Comparison of ENCODE assay signal across 16 mouse cellular contexts in the genomic region with DNA sequence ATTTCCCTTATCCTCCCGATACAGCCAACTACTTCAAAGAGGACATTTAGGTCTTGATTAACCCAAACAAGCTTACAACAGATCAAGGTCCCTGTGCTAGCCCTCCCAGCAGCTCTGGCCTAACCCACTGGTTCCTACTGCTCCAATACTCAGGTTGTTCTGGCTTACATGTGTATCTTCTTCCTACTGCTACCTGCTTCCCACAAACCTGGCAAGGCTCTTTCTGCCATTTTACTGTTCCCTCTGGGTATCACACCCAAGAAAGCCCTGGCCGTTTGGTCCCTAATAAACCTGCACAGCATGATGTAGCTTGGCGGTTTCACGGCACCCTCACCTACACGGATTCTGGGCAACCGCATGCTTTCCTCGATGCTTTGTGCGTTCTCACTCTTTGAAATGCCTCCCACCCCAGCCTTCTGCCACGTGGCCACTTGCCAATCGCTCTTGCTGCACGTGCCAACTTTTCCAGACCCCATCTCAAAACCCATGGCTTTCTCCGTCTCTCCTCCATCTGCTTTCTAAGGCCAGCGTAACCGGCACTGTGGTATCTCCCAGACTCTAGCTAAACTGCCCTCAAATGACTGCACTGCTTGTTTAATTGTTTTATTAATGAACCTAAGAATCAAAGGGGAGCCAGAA.
DNase-seq lines count a peak whose midpoint lies in the region; ATAC-seq lines count a peak whose summit lies in the region.
"Had no signal": no experiment of that assay in that cellular context is flagged by ENCODE, and none has a peak within 500 bp of the region (broad histone marks: within the 10 kb centered on the region; RNA-seq: fewer than 3 reads in every experiment).

No protein-coding gene starts in this region.

- no peaks in the 10 kb centered on the region for H3K36me3 ChIP-seq in forebrain, embryonic 12.5 days (replicated peaks)
- no peaks in the 10 kb centered on the region for H3K36me3 ChIP-seq in forebrain, embryonic 11.5 days (ENCODE audit: control insufficient read depth, insufficient read depth, low read length)
- no peaks in the 10 kb centered on the region for H3K36me3 ChIP-seq in limb, embryonic 13.5 days
- H3K36me3 ChIP-seq in limb, embryonic 10.5 days = no peaks in the 10 kb centered on the region
- H3K36me3 ChIP-seq in forebrain, embryonic 15.5 days = no peaks in the 10 kb centered on the region
- H3K36me3 ChIP-seq: heart, embryonic 12.5 days; liver, embryonic 12.5 days; midbrain, embryonic 12.5 days; stomach, embryonic 15.5 days had no signal

- no peaks in the 10 kb centered on the region for H3K4me1 ChIP-seq in forebrain, embryonic 12.5 days
- no peaks in the 10 kb centered on the region for H3K4me1 ChIP-seq in forebrain, embryonic 11.5 days (replicated peaks; ENCODE audit: control insufficient read depth, insufficient read depth, low read length)
- H3K4me1 ChIP-seq in limb, embryonic 13.5 days = 0 out of 2 replicates have a peak, but pooled peaks cover 3% of the 10 kb centered on the region
- no peaks in the 10 kb centered on the region for H3K4me1 ChIP-seq in limb, embryonic 10.5 days
- peaks cover 13% of the 10 kb centered on the region for H3K4me1 ChIP-seq in forebrain, embryonic 15.5 days
- H3K4me1 ChIP-seq: heart, embryonic 12.5 days; liver, embryonic 12.5 days; midbrain, embryonic 12.5 days; stomach, embryonic 15.5 days had no signal

- no peak overlapping the region for H3K27ac ChIP-seq in forebrain, embryonic 12.5 days
- no peak overlapping the region for H3K27ac ChIP-seq in forebrain, embryonic 11.5 days (ENCODE audit: low read depth, low read length)
- no peak overlapping the region for H3K27ac ChIP-seq in limb, embryonic 13.5 days
- H3K27ac ChIP-seq in limb, embryonic 10.5 days = no peak overlapping the region
- peak overlapping the region; percentile 65 for H3K27ac ChIP-seq in forebrain, embryonic 15.5 days (replicated peaks)
- H3K27ac ChIP-seq: left cerebral cortex, adult 2 months; liver, embryonic 12.5 days; midbrain, embryonic 12.5 days; stomach, embryonic 15.5 days had no signal

- H3K4me3 ChIP-seq in forebrain, embryonic 12.5 days (replicated peaks) = no peak overlapping the region
- no peak overlapping the region for H3K4me3 ChIP-seq in forebrain, embryonic 11.5 days (ENCODE audit: low read depth, low read length)
- H3K4me3 ChIP-seq in limb, embryonic 13.5 days = no peak overlapping the region
- no peak overlapping the region for H3K4me3 ChIP-seq in limb, embryonic 10.5 days
- H3K4me3 ChIP-seq in forebrain, embryonic 15.5 days = no peak overlapping the region
- H3K4me3 ChIP-seq: erythroblast, embryonic 14.5 days; heart, embryonic 12.5 days; left cerebral cortex, adult 2 months; liver, embryonic 12.5 days; midbrain, embryonic 12.5 days; stomach, embryonic 15.5 days had no signal

- no peak for DNase-seq in forebrain, embryonic 11.5 days (ENCODE audit: low spot score)
- no peak for DNase-seq in limb, embryonic 10.5 days (ENCODE audit: low spot score)
- peak; percentile 46 to 55 for DNase-seq in layer of hippocampus, postnatal 14 days (ENCODE audit: low spot score in 2 of 2)
- DNase-seq: gastrocnemius, postnatal 14 days; thymus, postnatal 36 days had no signal

- H3K27me3 ChIP-seq in forebrain, embryonic 12.5 days = no peaks in the 10 kb centered on the region
- no peaks in the 10 kb centered on the region for H3K27me3 ChIP-seq in forebrain, embryonic 11.5 days (ENCODE audit: control insufficient read depth, insufficient read depth, low read length)
- H3K27me3 ChIP-seq in limb, embryonic 13.5 days = no peaks in the 10 kb centered on the region
- H3K27me3 ChIP-seq in limb, embryonic 10.5 days (ENCODE audit: low read depth, poor library complexity, severe bottlenecking) = no peaks in the 10 kb centered on the region
- H3K27me3 ChIP-seq in forebrain, embryonic 15.5 days = no peaks in the 10 kb centered on the region
- H3K27me3 ChIP-seq: heart, embryonic 12.5 days; liver, embryonic 12.5 days; midbrain, embryonic 12.5 days; stomach, embryonic 15.5 days had no signal

- no peak overlapping the region for H3K9ac ChIP-seq in forebrain, embryonic 12.5 days
- H3K9ac ChIP-seq in forebrain, embryonic 11.5 days (ENCODE audit: low read length) = no peak overlapping the region
- H3K9ac ChIP-seq in limb, embryonic 13.5 days = no peak overlapping the region
- no peak overlapping the region for H3K9ac ChIP-seq in forebrain, embryonic 15.5 days (replicated peaks)
- H3K9ac ChIP-seq: heart, embryonic 12.5 days; liver, embryonic 12.5 days; midbrain, embryonic 12.5 days; stomach, embryonic 15.5 days had no signal

- H3K4me2 ChIP-seq in forebrain, embryonic 12.5 days = no peak overlapping the region
- no peak overlapping the region for H3K4me2 ChIP-seq in forebrain, embryonic 11.5 days (ENCODE audit: low read depth, low read length, severe bottlenecking)
- 0 out of 2 replicates have a peak overlapping the region, but pooled peaks have one; percentile 0 for H3K4me2 ChIP-seq in limb, embryonic 13.5 days (replicated peaks)
- H3K4me2 ChIP-seq in forebrain, embryonic 15.5 days (replicated peaks) = no peak overlapping the region
- H3K4me2 ChIP-seq: heart, embryonic 12.5 days; liver, embryonic 12.5 days; midbrain, embryonic 12.5 days; stomach, embryonic 15.5 days had no signal

- no peaks in the 10 kb centered on the region for H3K9me3 ChIP-seq in forebrain, embryonic 12.5 days
- H3K9me3 ChIP-seq in forebrain, embryonic 11.5 days (ENCODE audit: control insufficient read depth, low read length) = no peaks in the 10 kb centered on the region
- H3K9me3 ChIP-seq in limb, embryonic 13.5 days = no peaks in the 10 kb centered on the region
- no peaks in the 10 kb centered on the region for H3K9me3 ChIP-seq in limb, embryonic 10.5 days (replicated peaks)
- no peaks in the 10 kb centered on the region for H3K9me3 ChIP-seq in forebrain, embryonic 15.5 days
- H3K9me3 ChIP-seq: heart, embryonic 12.5 days; liver, embryonic 12.5 days; midbrain, embryonic 12.5 days; stomach, embryonic 15.5 days had no signal

- WGBS in forebrain, embryonic 12.5 days = 83% methylated on average over 14 of the region's 14 CpGs
- 86% methylated on average over 14 of the region's 14 CpGs for WGBS in forebrain, embryonic 11.5 days
- 58% methylated on average over 14 of the region's 14 CpGs for WGBS in limb, embryonic 13.5 days
- 91% methylated on average over 14 of the region's 14 CpGs for WGBS in limb, embryonic 10.5 days
- WGBS in forebrain, embryonic 15.5 days = 35% methylated on average over 14 of the region's 14 CpGs

- ATAC-seq in forebrain, embryonic 12.5 days (ENCODE audit: low FRiP score) = peak; percentile 61; the same call in 1 of the 2 replicates
- no peak for ATAC-seq in forebrain, embryonic 11.5 days (replicated peaks; ENCODE audit: low FRiP score)
- 0 out of 2 replicates have a peak, but pooled peaks have one; percentile 32 for ATAC-seq in limb, embryonic 13.5 days (ENCODE audit: low FRiP score, low read depth)
- peak; percentile 94 for ATAC-seq in forebrain, embryonic 15.5 days (replicated peaks)
- no peak for ATAC-seq in frontal cortex, adult (ENCODE audit: low TSS enrichment)
- ATAC-seq: liver, embryonic 12.5 days; lung, postnatal 0 days had no signal

Comparison
In these comparisons a context has a peak if more than half of its experiments do, and no peak if none do; other contexts are left out.
1. ATAC-seq: peak in forebrain, embryonic 12.5 days (single experiment), limb, embryonic 13.5 days (single experiment) and forebrain, embryonic 15.5 days (single experiment); none in forebrain, embryonic 11.5 days (single experiment) and frontal cortex, adult (single experiment).
2. DNase-seq: peak in layer of hippocampus, postnatal 14 days (2 of 2); none in forebrain, embryonic 11.5 days (single experiment) and limb, embryonic 10.5 days (single experiment).